Mouse (Mus musculus): Measurements from ENCODE around the gene Clcf1. TPM values are rescaled to one million over a fixed set of nuclear protein-coding genes. Genes with fewer than 3 reads are reported as not detected.

Clcf1 gene
- total RNA-seq, 1 experiment from 2014 or later, result 52.0 TPM

GRCm38 (mm10) chr19:4191528-4192250, 22.3 kb upstream of the Clcf1 start, which contains the start of gene Ppp1ca:
Gene Ppp1ca (plus strand): TSS chr19:4192065.
- peak; percentile 76 for ATAC-seq (ENCODE audit: extremely low read depth, insufficient number of reproducible peaks, low FRiP score, poor library complexity, severe bottlenecking)

DNA sequence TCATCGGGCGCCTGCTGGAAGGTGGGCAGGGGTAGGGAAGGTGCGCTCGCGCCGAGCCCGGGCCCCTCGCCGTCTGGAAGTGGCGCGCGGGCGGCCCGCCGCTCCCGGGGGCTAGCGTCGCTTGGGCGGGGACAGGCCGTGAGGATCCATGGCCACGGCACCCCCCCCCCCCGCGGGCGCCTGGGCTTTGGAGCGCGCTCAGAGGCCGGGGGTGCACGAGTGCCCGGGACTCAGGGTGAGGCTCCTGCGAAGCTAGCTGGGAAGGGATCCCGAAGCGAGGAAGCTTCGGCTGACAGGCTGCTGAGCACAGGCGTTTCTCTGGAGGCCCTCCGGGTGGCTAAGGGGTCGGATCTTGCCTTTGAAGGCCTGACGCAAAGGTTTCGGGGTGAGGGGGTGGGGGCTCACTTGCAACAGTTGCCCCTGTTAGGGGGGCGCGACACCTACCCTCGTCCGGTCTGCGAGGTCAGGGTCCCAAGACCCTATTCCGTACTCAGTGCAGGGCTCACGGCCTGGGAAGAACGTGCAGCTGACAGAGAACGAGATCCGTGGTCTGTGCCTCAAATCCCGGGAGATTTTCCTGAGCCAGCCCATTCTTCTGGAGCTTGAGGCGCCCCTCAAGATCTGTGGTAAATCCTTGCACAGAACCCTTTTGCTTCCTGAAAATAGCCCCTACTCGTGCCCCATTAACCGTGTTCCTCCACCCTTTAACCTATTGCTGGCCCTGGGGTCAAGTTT, 21.6 kb upstream of the Clcf1 start:
- ATAC-seq (ENCODE audit: extremely low read depth, insufficient number of reproducible peaks, low FRiP score, poor library complexity, severe bottlenecking), result no peak

DNA sequence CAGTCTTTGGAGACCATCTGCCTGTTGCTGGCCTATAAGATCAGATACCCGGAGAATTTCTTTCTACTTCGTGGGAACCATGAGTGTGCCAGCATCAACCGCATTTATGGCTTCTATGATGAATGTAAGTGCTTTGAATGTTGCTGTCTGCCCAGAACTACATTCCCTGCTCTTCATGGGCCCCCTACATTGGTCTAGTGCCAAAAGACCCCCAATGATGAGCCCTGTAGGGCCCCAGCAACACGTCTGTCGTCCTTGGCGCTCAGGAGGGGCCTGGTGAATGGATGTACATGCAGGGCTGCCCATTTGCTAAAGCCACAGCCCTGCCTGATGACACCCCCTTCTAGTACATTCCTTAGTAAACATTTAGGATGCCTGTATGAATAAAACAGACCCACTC, 20.9 kb upstream of the Clcf1 start:
- ATAC-seq (ENCODE audit: extremely low read depth, insufficient number of reproducible peaks, low FRiP score, poor library complexity, severe bottlenecking), result no peak

DNA sequence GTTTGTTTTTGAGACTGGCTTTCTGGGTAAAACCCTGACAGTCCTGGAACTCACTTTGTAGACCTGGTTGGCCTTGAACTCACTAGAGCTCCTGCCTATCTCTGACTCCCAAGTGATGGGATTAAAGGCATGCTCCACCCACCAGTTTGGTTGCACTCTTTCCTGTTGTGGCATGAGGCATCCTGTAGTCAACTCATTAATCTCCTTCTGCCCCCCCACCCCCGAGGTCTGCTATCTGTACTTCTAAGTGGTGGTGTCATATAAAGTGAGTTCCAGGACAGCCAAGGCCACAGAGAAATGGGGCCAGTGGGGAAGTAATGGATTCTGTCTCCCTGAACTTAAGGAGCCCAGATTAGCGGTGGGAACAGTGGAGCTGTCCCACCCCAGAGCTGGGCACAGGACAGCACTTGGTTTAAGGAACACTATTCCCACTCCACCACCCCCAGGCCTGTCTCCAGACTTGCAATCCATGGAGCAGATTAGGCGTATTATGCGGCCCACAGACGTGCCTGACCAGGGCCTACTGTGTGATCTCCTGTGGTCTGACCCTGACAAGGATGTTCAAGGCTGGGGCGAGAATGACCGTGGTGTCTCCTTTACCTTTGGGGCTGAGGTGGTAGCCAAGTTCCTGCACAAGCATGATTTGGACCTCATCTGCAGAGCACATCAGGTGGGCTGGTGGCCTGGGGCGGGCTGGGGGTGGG, 19.9 kb upstream of the Clcf1 start:
- ATAC-seq (ENCODE audit: extremely low read depth, insufficient number of reproducible peaks, low FRiP score, poor library complexity, severe bottlenecking), result no peak

GRCm38 (mm10) chr19:4194776-4195650, 19.0 kb upstream of the Clcf1 start:
- no peak for ATAC-seq (ENCODE audit: extremely low read depth, insufficient number of reproducible peaks, low FRiP score, poor library complexity, severe bottlenecking)

DNA sequence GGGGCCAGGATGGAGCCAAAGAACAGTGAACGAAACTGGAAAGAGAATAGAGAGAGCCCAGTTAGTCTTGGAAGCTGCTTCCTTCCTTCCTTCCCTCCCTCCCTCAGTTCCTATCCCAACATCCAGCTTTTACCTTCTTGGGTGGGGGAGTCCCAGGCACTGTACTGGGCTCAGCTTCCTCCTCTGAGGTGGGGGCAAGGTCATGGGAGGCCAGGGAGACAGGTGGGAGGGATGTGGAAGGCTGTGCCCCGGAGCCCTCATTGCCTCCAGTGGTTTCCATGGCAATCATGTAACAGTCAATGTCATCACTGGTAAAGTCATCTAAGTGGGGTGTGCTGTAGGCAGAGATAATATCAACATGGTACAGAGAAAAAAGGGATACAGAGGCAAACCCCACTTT, 18.0 kb upstream of the Clcf1 start:
- no peak for ATAC-seq (ENCODE audit: extremely low read depth, insufficient number of reproducible peaks, low FRiP score, poor library complexity, severe bottlenecking)

- ATAC-seq (ENCODE audit: extremely low read depth, insufficient number of reproducible peaks, low FRiP score, poor library complexity, severe bottlenecking), result no peak
Observed at GRCm38 (mm10) chr19:4196548-4196947, 17.5 kb upstream of the Clcf1 start.

DNA sequence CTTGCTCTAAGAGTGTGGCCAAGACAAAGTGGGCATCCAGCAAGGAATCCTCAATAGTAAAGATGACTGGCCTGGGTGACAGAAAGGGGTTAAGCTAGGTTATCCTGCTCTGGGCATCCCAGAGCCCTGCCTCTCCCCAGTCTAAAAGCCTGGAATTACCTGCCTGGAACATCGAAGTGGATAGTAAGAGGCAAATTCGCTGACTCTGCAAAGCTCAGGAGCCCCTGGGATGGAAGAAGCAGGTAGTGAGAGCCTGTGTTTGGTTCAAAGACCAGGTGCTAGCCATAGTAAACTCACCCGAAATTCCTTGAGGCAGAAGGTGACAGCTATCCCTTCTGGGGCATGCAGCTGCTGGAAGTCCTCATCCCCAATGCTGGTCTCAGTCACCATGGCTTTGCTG, 16.9 kb upstream of the Clcf1 start:
- no peak for ATAC-seq (ENCODE audit: extremely low read depth, insufficient number of reproducible peaks, low FRiP score, poor library complexity, severe bottlenecking)

- peak; percentile 67 for ATAC-seq (ENCODE audit: extremely low read depth, insufficient number of reproducible peaks, low FRiP score, poor library complexity, severe bottlenecking)
Observed at GRCm38 (mm10) chr19:4201291-4201909, 12.6 kb upstream of the Clcf1 start, which contains the start of gene Rad9a. Gene Rad9a (minus strand): TSS chr19:4201662.

DNA sequence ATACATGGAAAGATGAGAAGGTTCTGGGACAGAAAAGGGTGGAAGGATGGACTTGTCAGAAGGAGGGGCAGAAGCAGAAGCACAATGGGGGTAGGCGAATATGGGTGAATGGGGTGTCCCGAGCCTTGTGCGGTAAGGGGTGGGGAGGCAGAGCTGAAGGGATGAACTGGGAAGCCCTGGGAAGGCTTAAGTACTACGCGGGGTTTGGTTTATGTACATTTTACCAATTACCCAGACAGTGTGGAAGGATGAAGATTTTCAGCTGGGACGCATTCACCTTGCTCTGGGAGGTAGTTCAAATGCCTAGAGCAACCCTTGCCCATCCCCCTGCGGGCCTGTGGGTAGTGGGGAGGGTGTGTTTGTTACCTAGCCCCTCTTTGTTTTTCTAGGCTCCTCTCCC, 11.9 kb upstream of the Clcf1 start:
- ATAC-seq (ENCODE audit: extremely low read depth, insufficient number of reproducible peaks, low FRiP score, poor library complexity, severe bottlenecking), result no peak

GRCm38 (mm10) chr19:4203148-4203547, 10.9 kb upstream of the Clcf1 start:
- no peak for ATAC-seq (ENCODE audit: extremely low read depth, insufficient number of reproducible peaks, low FRiP score, poor library complexity, severe bottlenecking)

GRCm38 (mm10) chr19:4203604-4204326, 10.3 kb upstream of the Clcf1 start:
- peak; percentile 21; the same call in 1 of the 2 replicates for ATAC-seq (ENCODE audit: extremely low read depth, insufficient number of reproducible peaks, low FRiP score, poor library complexity, severe bottlenecking)

DNA sequence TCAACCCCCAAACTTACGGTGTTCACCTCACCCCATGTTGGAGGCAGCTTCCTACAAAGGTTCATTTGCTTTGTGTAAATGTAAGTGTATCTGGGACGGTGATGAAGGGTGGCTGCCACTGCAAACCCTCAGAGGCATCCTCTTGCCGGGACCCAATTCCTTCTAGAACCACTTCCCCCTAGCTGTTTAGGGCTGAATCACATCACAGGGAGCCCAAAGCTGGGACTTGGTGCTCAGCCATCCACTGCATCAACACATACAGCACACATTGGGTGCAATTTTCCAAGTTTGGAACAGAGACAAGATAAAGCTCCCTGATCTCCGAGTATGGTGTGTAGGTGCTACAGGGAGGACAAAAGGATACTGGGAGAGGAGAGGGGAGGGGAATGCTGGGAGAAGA, 9.1 kb upstream of the Clcf1 start:
- ATAC-seq (ENCODE audit: extremely low read depth, insufficient number of reproducible peaks, low FRiP score, poor library complexity, severe bottlenecking), result no peak

- peak; percentile 65 for ATAC-seq (ENCODE audit: extremely low read depth, insufficient number of reproducible peaks, low FRiP score, poor library complexity, severe bottlenecking)
Observed at GRCm38 (mm10) chr19:4206971-4207370, 7.1 kb upstream of the Clcf1 start.

DNA sequence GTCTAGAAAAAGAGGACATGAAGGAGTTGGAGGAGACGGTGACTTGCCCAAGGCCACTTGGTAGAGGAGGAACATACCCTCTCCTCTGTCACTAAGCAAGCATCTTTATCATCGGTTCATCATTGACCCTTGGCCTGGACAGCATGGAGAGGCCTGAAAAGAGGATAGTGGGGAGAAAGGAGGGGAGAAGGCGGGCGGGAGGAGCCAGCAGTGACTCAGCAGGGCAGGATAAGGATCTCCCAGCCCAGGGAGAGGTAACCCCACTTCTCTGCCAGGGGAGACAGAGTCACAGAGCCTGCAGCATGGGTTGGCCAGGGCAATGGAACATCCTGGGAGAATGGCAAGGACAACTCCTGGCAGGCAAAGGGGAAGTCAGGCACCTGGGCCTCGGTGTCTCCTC, 5.5 kb upstream of the Clcf1 start:
- ATAC-seq (ENCODE audit: extremely low read depth, insufficient number of reproducible peaks, low FRiP score, poor library complexity, severe bottlenecking), result no peak

- ATAC-seq (ENCODE audit: extremely low read depth, insufficient number of reproducible peaks, low FRiP score, poor library complexity, severe bottlenecking), result no peak
Observed at GRCm38 (mm10) chr19:4211891-4212588, 2.0 kb upstream of the Clcf1 start.

GRCm38 (mm10) chr19:4213524-4213974, 489 bp upstream of the Clcf1 start:
- no peak for ATAC-seq (ENCODE audit: extremely low read depth, insufficient number of reproducible peaks, low FRiP score, poor library complexity, severe bottlenecking)

Data from neutrophil, adult 5-6 weeks (primary cell).